Mouse (Mus musculus): ENCODE data around the gene Tmem186.

Tmem186 gene

GRCm38 (mm10) chr16:8667261-8667660 is 29.7 kb upstream of the Tmem186 start:
- DNase-seq (ENCODE audit: extremely low spot score, low spot score) = no peak

GRCm38 (mm10) chr16:8666452-8666851 is 28.9 kb upstream of the Tmem186 start:
- DNase-seq (ENCODE audit: extremely low spot score, low spot score) = no peak

GRCm38 (mm10) chr16:8665367-8665766 is 27.9 kb upstream of the Tmem186 start:
- no peak for DNase-seq (ENCODE audit: extremely low spot score, low spot score)

- no peak for DNase-seq (ENCODE audit: extremely low spot score, low spot score)
Measured at GRCm38 (mm10) chr16:8663606-8664539, 26.4 kb upstream of the Tmem186 start.

GRCm38 (mm10) chr16:8663022-8663421 is 25.5 kb upstream of the Tmem186 start:
- no peak for DNase-seq (ENCODE audit: extremely low spot score, low spot score)

- no peak for DNase-seq (ENCODE audit: extremely low spot score, low spot score)
Measured at GRCm38 (mm10) chr16:8658764-8659163, 21.3 kb upstream of the Tmem186 start.

GRCm38 (mm10) chr16:8658349-8658748 is 20.8 kb upstream of the Tmem186 start:
- no peak for DNase-seq (ENCODE audit: extremely low spot score, low spot score)

- DNase-seq (ENCODE audit: extremely low spot score, low spot score) = no peak
Measured at GRCm38 (mm10) chr16:8656256-8656655, 18.7 kb upstream of the Tmem186 start.

GRCm38 (mm10) chr16:8655599-8655998 is 18.1 kb upstream of the Tmem186 start:
- DNase-seq (ENCODE audit: extremely low spot score, low spot score) = no peak

- no peak for DNase-seq (ENCODE audit: extremely low spot score, low spot score)
Measured at GRCm38 (mm10) chr16:8655108-8655507, 17.6 kb upstream of the Tmem186 start.

GRCm38 (mm10) chr16:8650007-8650406 is 12.5 kb upstream of the Tmem186 start:
- no peak for DNase-seq (ENCODE audit: extremely low spot score, low spot score)

GRCm38 (mm10) chr16:8645546-8645945 is 8.0 kb upstream of the Tmem186 start:
- DNase-seq (ENCODE audit: extremely low spot score, low spot score) = no peak

- no peak for DNase-seq (ENCODE audit: extremely low spot score, low spot score)
Measured at GRCm38 (mm10) chr16:8643855-8644254, 6.3 kb upstream of the Tmem186 start.

GRCm38 (mm10) chr16:8639466-8640191 is 2.1 kb upstream of the Tmem186 start:
- no peak for DNase-seq (ENCODE audit: extremely low spot score, low spot score)

GRCm38 (mm10) chr16:8638131-8638530 is 619 bp upstream of the Tmem186 start:
- DNase-seq (ENCODE audit: extremely low spot score, low spot score) = no peak

GRCm38 (mm10) chr16:8636867-8637216 is 670 bp downstream of the Tmem186 start:
- no peak for DNase-seq (ENCODE audit: extremely low spot score, low spot score)

GRCm38 (mm10) chr16:8631428-8631827 is 6.1 kb downstream of the Tmem186 start:
- no peak for DNase-seq (ENCODE audit: extremely low spot score, low spot score)

GRCm38 (mm10) chr16:8630419-8630818 is 7.1 kb downstream of the Tmem186 start:
- DNase-seq (ENCODE audit: extremely low spot score, low spot score) = no peak

GRCm38 (mm10) chr16:8620315-8621115 is 17.0 kb downstream of the Tmem186 start:
- DNase-seq (ENCODE audit: extremely low spot score, low spot score) = no peak

GRCm38 (mm10) chr16:8619659-8620314 is 17.7 kb downstream of the Tmem186 start:
- DNase-seq (ENCODE audit: extremely low spot score, low spot score) = peak; percentile 44

GRCm38 (mm10) chr16:8613447-8613846 is 24.1 kb downstream of the Tmem186 start:
- DNase-seq (ENCODE audit: extremely low spot score, low spot score) = no peak
